Mouse (Mus musculus) bone marrow, adult 2 months (tissue): ENCODE data around the gene Me1. TPM values are rescaled to one million over a fixed set of nuclear protein-coding genes. Genes with fewer than 3 reads are reported as not detected.

ENCODE experiments used
- H3K27ac ChIP-seq: fragments of 200-500 bp; 2 replicates; pipeline ENCODE4 v1.5.1; 2012; ENCODE audit warnings: low read depth, mild to moderate bottlenecking, control low read depth, inconsistent platforms, low read length; ENCODE audit not compliant: control insufficient read depth, poor library complexity, insufficient read depth
- H3K4me1 ChIP-seq: fragments of 200-500 bp; 2 replicates; pipeline ENCODE4 v1.6.1; 2011; ENCODE audit warnings: low read length; ENCODE audit not compliant: control insufficient read depth, insufficient read depth
- H3K4me3 ChIP-seq: fragments of 200-500 bp; replicated peaks from 2 replicates; pipeline ENCODE3; 2011; ENCODE audit warnings: mild to moderate bottlenecking, low read depth, low read length, control low read depth; ENCODE audit not compliant: control insufficient read depth
- CTCF ChIP-seq: fragments of 200-500 bp; IDR thresholded peaks from 2 replicates; pipeline ENCODE4 v1.5.1; 2011; ENCODE audit warnings: low read length, control low read depth; ENCODE audit not compliant: control insufficient read depth, insufficient read depth
- POLR2A ChIP-seq: fragments of 200-500 bp; IDR thresholded peaks from 2 replicates; pipeline ENCODE4 v1.6.1; 2011; ENCODE audit warnings: low read depth, mild to moderate bottlenecking, control low read depth, low read length, borderline replicate concordance; ENCODE audit not compliant: control insufficient read depth
- WGBS: fragments of 180-500 bp; shearing (Covaris S2); methylation state at CpG from one replicate; pipeline ENCODE4 v1.1.7; 2018; 5-methylcytosine and 5-hydroxymethylcytosine counted together
- polyA plus RNA-seq: library from polyadenylated mRNA; stranded (reverse); fragments of >200 nt; gene quantifications from 2 replicates; pipeline ENCODE4 v1.2.4, GENCODE M21; 2011; ENCODE audit warnings: low replicate concordance; ENCODE audit not compliant: missing spikeins, insufficient read depth, insufficient read length

Me1 gene
- polyA plus RNA-seq, 1 experiment = 3.0 TPM

DNA sequence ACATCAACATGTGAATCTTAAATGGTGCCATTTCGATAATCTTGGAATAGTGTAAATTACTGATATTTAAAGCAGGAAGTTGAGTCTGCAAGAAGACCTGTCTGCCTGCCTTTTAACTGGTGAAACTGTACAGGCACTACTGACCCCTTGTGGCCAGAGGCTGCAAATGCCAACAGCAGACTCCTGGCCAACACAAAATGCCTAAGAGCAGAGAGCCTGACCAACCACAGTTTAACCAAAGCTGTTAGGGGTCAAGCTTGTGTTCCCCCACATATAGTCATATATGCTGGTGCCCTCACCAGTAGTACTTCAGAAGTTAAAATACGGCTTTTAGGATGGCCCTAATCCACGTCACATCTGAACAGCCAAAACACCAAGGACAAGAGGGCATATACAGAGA, 112.0 kb downstream of the Me1 start:
- WGBS = 46% methylated on average over 3 of the region's 3 CpGs
- TF ChIP-seq CTCF (peak; percentile 83), POLR2A (no peak)
- H3K4me3 ChIP-seq = no peak overlapping the region
- no peak overlapping the region for H3K27ac ChIP-seq
- no peaks in the 10 kb centered on the region for H3K4me1 ChIP-seq

DNA sequence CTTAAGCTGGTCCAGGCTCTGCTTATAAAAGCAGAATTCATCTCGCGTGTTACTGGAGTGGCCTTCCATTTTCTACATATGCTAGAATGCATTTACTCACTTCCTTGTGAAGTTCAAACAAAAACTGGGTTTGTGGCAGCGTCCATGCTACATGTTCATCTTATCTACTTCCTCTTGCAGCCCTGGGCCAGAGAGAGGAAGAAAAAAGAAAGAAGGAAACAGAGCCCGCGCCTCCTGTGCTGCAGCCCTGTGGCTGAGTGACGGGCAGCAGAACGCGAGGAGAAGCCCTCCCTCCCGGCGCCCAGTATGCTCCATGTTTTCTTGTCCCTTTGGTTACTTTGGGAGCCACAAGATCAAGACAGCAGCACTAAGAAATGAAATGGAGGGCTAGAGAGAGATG, 116.1 kb downstream of the Me1 start:
- Histone ChIP-seq H3K4me1 (no peaks in the 10 kb centered on the region), H3K4me3 (peak overlapping the region; percentile 24), H3K27ac (peak overlapping the region; percentile 51)
- 4% methylated on average over 10 of the region's 10 CpGs for WGBS
- TF ChIP-seq POLR2A (no peak), CTCF (no peak)

DNA sequence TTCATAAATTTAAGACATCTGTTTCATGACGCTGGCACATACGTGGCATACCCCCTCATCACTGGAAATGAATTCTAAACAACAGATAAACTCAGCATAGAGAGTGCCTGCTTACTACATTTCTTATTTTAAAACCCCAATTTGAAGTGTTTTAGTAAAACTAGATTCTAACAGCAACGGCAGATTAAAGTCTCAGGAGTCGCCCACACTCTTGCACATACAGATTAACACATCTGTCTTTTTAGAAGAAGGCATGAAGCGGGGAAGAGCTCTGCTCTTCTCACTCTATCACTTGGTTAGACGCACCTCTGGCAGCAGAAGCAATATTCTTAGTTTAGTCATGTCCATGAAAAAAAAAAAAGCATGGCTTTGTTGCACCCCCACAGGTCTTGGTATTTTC, 120.6 kb downstream of the Me1 start:
- WGBS = 91% methylated on average over 6 of the region's 6 CpGs
- Histone ChIP-seq H3K4me3 (no peak overlapping the region), H3K27ac (no peak overlapping the region), H3K4me1 (peaks cover 1% of the 10 kb centered on the region; the same call in 1 of the 2 replicates)
- TF ChIP-seq POLR2A (no peak), CTCF (no peak)

- Histone ChIP-seq H3K27ac (no peak overlapping the region), H3K4me1 (peaks cover 1% of the 10 kb centered on the region; the same call in 1 of the 2 replicates), H3K4me3 (no peak overlapping the region)
- WGBS = 54% methylated on average over 20 of the region's 20 CpGs
- TF ChIP-seq POLR2A (no peak), CTCF (no peak)
Measured at GRCm38 (mm10) chr9:86573616-86574303, 122.0 kb downstream of the Me1 start.

GRCm38 (mm10) chr9:86572636-86573291, 123.0 kb downstream of the Me1 start:
- Histone ChIP-seq H3K27ac (no peak overlapping the region), H3K4me3 (peak overlapping the region; percentile 70), H3K4me1 (peaks cover 1% of the 10 kb centered on the region; the same call in 1 of the 2 replicates)
- TF ChIP-seq POLR2A (no peak), CTCF (peak; percentile 87)
- 3% methylated on average over 13 of the region's 13 CpGs for WGBS

- no peak overlapping the region for H3K27ac ChIP-seq
- WGBS = under 1% methylated on average over 25 of the region's 25 CpGs
- H3K4me3 ChIP-seq = peak overlapping the region; percentile 70
- TF ChIP-seq POLR2A = no peak
- no peak for TF ChIP-seq CTCF
- peaks cover 1% of the 10 kb centered on the region; the same call in 1 of the 2 replicates for H3K4me1 ChIP-seq
Measured at GRCm38 (mm10) chr9:86572196-86572595, 123.6 kb downstream of the Me1 start.

GRCm38 (mm10) chr9:86571540-86572135, 124.1 kb downstream of the Me1 start, which contains the start of the genes Pgm3 and Rwdd2a:
TSS of gene Pgm3 (minus strand) at chr9:86571842.
TSS of gene Rwdd2a (plus strand) at chr9:86571991.
- TF ChIP-seq POLR2A (peak; percentile 88), CTCF (no peak)
- Histone ChIP-seq H3K27ac (peak within 1 kb of the TSS; percentile 50; the same call in 1 of the 2 replicates), H3K4me3 (peak within 1 kb of the TSS; percentile 93), H3K4me1 (peaks cover 1% of the 10 kb centered on the region; the same call in 1 of the 2 replicates)
- WGBS = under 1% methylated on average over 59 of the region's 59 CpGs

DNA sequence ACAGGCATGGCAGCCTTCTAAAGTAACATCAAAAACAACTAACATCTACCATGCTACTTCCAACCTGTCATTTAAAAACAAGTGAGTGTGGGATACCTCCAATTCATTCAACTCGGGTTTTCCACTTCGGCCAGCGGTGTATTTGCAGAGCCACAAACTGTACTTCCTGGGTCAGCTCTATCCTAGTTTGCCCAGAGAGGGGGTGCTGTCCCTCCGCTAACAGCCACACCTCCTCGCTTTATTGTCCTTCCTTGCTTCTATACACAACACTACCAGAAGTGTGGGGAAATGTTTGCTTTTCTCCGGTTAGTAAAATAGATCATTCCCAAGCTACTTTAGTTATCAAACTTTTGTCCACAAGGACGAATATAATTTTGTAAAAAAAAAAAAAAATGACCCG, 124.8 kb downstream of the Me1 start:
- TF ChIP-seq CTCF = no peak
- TF ChIP-seq POLR2A = no peak
- peaks cover 1% of the 10 kb centered on the region; the same call in 1 of the 2 replicates for H3K4me1 ChIP-seq
- 20% methylated on average over 8 of the region's 8 CpGs for WGBS
- H3K4me3 ChIP-seq = peak overlapping the region; percentile 10
- no peak overlapping the region for H3K27ac ChIP-seq
